Mouse (Mus musculus) spleen, adult 2 months (tissue): ENCODE measurements around the gene Ly6g6c. TPM values are rescaled to one million over a fixed set of nuclear protein-coding genes. Genes with fewer than 3 reads are reported as not detected.
A peak's percentile ranks its signal among the peaks of the same experiment; 100 is the strongest.

Source experiments
- DNase-seq, 2 experiments: peaks; one replicate each; pipeline versions ENCODE4 v3.0.0 to v3.0.0-alpha.2; 2012 to 2021; ENCODE audit warnings: low spot score in 2 of 2, low read depth in 1 of 2
- H3K27ac ChIP-seq: fragments of 200-500 bp; 2 replicates; pipeline ENCODE4 v1.5.1; 2012; ENCODE audit warnings: low read length, inconsistent platforms; ENCODE audit not compliant: insufficient read depth
- H3K27me3 ChIP-seq: fragments of 200-500 bp; 2 replicates; pipeline ENCODE4 v1.6.1; 2012; ENCODE audit warnings: mild to moderate bottlenecking, moderate library complexity, low read length, inconsistent platforms; ENCODE audit not compliant: control insufficient read depth, insufficient read depth
- H3K36me3 ChIP-seq: fragments of 200-500 bp; 2 replicates; pipeline ENCODE4 v1.6.1; 2012; ENCODE audit warnings: mild to moderate bottlenecking, low read length, inconsistent platforms; ENCODE audit not compliant: control insufficient read depth, insufficient read depth
- H3K4me1 ChIP-seq: fragments of 200-500 bp; 2 replicates; pipeline ENCODE4 v1.6.1; 2011; ENCODE audit warnings: inconsistent platforms; ENCODE audit not compliant: control insufficient read depth, insufficient read depth, insufficient read length
- H3K4me3 ChIP-seq: fragments of 200-500 bp; 2 replicates; pipeline ENCODE4 v1.5.1; 2011; ENCODE audit warnings: mild to moderate bottlenecking, inconsistent platforms; ENCODE audit not compliant: insufficient read depth, insufficient read length; ENCODE audit errors: extremely low read depth
- CTCF ChIP-seq: fragments of 200-500 bp; IDR thresholded peaks from 2 replicates; pipeline ENCODE4 v1.5.1; 2011; ENCODE audit warnings: mild to moderate bottlenecking, inconsistent platforms; ENCODE audit not compliant: insufficient read depth, insufficient read length, insufficient replicate concordance; ENCODE audit errors: extremely low read depth
- POLR2A ChIP-seq: fragments of 200-500 bp; IDR thresholded peaks from 2 replicates; pipeline ENCODE4 v1.6.1; 2011; ENCODE audit warnings: low read depth, low read length, inconsistent platforms
- WGBS: fragments of 180-500 bp; shearing (Covaris S2); methylation state at CpG from one replicate; pipeline ENCODE4 v1.1.7; 2018; 5-methylcytosine and 5-hydroxymethylcytosine counted together
- polyA plus RNA-seq: library from polyadenylated mRNA; depleted of rRNA; stranded (reverse); fragments of >200 nt; gene quantifications from 2 replicates; pipeline ENCODE4 v1.2.3, GENCODE M21; 2012

The Ly6g6c gene
- polyA plus RNA-seq, 1 experiment: 0.47 TPM

DNA sequence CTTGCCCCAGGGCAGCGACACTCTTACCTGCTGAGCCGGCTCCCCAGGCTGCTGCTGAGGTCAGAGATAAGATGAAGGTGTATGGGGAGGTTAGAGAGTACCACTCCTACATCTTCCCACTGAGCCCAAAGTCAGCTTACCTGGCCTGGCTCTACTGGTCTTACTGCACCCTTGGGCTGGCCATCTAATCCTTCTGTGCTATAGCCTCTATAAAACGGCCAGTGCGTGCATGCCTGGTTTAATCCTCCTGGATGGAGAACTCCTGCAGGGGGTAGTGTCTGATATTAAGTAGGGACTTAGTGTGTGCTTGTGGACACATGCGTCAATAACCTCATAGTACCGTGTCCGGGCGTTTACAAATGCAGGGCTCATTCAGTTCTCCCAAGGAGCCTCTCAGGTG lies 44.6 kb upstream of the Ly6g6c start:
- TF ChIP-seq CTCF (no peak), POLR2A (no peak)
- WGBS: 93% methylated on average over 8 of the region's 8 CpGs
- peaks cover 8% of the 10 kb centered on the region for H3K36me3 ChIP-seq
- H3K27me3 ChIP-seq: no peaks in the 10 kb centered on the region
- H3K27ac ChIP-seq: no peak overlapping the region
- H3K4me1 ChIP-seq: peaks cover 23% of the 10 kb centered on the region
- DNase-seq: no peak
- H3K4me3 ChIP-seq: no peak overlapping the region

DNA sequence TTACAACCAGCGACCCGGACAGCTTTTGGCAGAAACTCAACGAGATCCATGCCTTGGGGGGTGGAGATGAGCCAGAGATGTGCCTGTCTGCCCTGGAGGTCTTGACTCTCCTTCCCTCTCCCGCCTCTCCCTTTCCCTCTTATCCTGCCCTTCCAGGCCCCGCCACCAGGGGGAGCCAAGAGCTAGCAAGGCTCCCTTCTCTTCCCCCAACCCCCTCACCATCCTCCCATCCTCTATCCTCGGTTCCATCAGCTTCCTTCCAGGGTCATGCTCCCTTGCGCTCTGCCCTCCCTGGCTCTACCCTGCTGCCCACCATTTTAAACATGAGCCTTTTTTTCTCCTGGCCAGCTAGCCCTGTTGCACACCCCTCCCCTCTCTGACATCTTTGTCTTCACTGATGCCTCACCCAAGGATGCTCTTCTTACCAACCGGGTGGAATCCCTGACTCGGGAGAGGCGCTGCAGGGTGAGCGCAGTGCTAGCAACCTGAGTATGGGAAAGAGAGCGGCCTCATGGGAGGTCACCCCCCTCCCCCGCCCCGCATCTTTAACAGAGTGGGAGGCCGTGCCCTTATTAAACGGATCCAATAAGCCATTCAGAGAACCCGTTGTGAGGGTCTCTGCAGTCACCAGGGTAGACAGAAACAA lies 43.9 kb upstream of the Ly6g6c start:
- WGBS: 30% methylated on average over 17 of the region's 17 CpGs
- DNase-seq: peak; percentile 48 to 81

GRCm38 (mm10) chr17:35021842-35022477 lies 43.2 kb upstream of the Ly6g6c start:
- Histone ChIP-seq H3K4me1 (peaks cover 13% of the 10 kb centered on the region), H3K27ac (no peak overlapping the region), H3K27me3 (no peaks in the 10 kb centered on the region), H3K36me3 (no peaks in the 10 kb centered on the region), H3K4me3 (no peak overlapping the region)
- 70% methylated on average over 6 of the region's 6 CpGs for WGBS
- TF ChIP-seq CTCF (no peak), POLR2A (no peak)
- DNase-seq: no peak

More for the DNA sequence above, 43.9 kb upstream of the Ly6g6c start:
- peaks cover 1% of the 10 kb centered on the region for H3K36me3 ChIP-seq
- TF ChIP-seq POLR2A (no peak), CTCF (peak; percentile 98)
- H3K27me3 ChIP-seq: no peaks in the 10 kb centered on the region
- peak overlapping the region; percentile 22; the same call in 1 of the 2 replicates for H3K27ac ChIP-seq
- H3K4me3 ChIP-seq: no peak overlapping the region
- peaks cover 20% of the 10 kb centered on the region for H3K4me1 ChIP-seq

- WGBS: 91% methylated on average over 8 of the region's 8 CpGs
- H3K4me1 ChIP-seq: peaks cover 18% of the 10 kb centered on the region
- no peak overlapping the region for H3K27ac ChIP-seq
- no peak overlapping the region for H3K4me3 ChIP-seq
- DNase-seq: no peak
- H3K27me3 ChIP-seq: no peaks in the 10 kb centered on the region
- no peaks in the 10 kb centered on the region for H3K36me3 ChIP-seq
- no peak for TF ChIP-seq CTCF
- no peak for TF ChIP-seq POLR2A
Measured at GRCm38 (mm10) chr17:35022541-35023060, 42.6 kb upstream of the Ly6g6c start.

DNA sequence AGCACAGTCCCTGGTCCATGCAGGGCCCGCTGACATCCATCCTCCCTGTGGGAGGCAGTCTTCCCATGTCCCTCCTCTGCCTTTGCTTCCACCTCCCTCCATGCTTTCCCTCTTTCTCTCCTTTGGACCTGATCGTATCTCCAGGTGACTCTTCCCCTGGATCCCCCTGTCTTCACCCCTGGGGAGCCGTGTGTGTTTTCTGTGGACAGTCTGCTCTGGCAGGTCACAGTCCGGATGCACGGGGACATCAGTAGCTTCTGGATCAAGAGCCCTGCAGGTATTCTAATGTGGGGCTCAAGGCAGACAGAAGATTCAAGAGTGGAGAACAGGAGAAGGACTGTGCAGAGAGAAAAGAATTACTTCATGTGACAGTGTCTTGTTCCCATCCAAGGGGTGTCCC lies 42.0 kb upstream of the Ly6g6c start:
- Histone ChIP-seq H3K4me1 (peaks cover 20% of the 10 kb centered on the region), H3K27ac (no peak overlapping the region), H3K27me3 (no peaks in the 10 kb centered on the region), H3K36me3 (no peaks in the 10 kb centered on the region), H3K4me3 (no peak overlapping the region)
- TF ChIP-seq POLR2A (no peak), CTCF (no peak)
- DNase-seq: no peak
- 97% methylated on average over 5 of the region's 5 CpGs for WGBS

DNA sequence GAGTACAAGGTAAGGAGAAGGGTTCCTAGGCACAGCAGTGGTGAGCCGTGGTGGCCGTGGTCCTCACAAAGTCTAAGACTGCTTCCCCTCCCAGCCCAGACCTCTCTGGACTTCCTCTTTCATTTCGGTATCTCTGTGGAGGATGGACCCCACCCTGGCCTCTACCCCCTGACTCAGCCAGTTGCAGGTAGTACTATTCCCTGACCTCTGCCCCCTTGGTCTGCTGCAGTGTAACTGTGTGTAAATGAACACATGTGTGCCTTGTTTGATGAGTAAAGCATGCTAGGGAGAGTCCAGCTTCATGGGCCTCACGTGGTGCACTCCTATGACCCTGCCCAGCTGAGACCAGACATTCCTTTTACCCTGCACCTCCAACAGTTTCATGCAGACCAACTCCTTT lies 41.4 kb upstream of the Ly6g6c start:
- Histone ChIP-seq H3K27ac (no peak overlapping the region), H3K4me3 (no peak overlapping the region)

DNA sequence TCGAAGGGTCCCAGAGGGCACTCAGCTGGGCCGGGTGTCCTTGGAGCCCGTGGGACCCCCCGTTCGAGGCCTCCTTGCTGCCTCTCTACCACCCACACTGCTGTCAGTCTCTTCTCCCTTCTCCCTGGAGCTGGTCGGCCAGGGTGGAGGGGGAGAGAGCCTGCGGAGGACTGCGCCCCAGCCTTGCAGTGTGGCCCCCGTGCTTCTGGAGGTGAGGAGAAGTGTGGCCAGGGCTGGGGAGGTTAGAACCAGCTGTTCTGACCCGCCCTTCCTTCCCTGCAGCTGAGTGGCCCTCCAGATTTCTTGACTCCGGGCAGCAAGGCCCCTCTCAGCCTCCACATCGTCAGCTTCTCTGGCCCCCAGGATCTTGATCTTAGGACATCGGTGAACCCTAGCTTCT lies 40.9 kb upstream of the Ly6g6c start:
- H3K4me1 ChIP-seq: peaks cover 21% of the 10 kb centered on the region
- DNase-seq: no peak
- no peaks in the 10 kb centered on the region for H3K27me3 ChIP-seq
- no peak for TF ChIP-seq POLR2A
- TF ChIP-seq CTCF: no peak
- no peaks in the 10 kb centered on the region for H3K36me3 ChIP-seq
- H3K4me3 ChIP-seq: no peak overlapping the region
- 64% methylated on average over 13 of the region's 13 CpGs for WGBS
- no peak overlapping the region for H3K27ac ChIP-seq

More for the DNA sequence above, 41.4 kb upstream of the Ly6g6c start:
- Histone ChIP-seq H3K4me1 (peaks cover 20% of the 10 kb centered on the region), H3K27me3 (no peaks in the 10 kb centered on the region), H3K36me3 (no peaks in the 10 kb centered on the region)
- no peak for DNase-seq
- 28% methylated on average over 4 of the region's 4 CpGs for WGBS
- TF ChIP-seq CTCF (no peak), POLR2A (no peak)
